Mouse (Mus musculus): ENCODE measurements at regions not wholly inside any gene's neighbourhood (a gene's known extent, or its start where the extent isn't known, plus 50 kb on each side); places are given as distances from the start of the nearest gene placed in this dataset.
"Not testable (repeated sequence)": the region's sequence is repeated elsewhere in the genome, so short reads cannot be mapped to it uniquely, and the experiment has no call there.

DNA sequence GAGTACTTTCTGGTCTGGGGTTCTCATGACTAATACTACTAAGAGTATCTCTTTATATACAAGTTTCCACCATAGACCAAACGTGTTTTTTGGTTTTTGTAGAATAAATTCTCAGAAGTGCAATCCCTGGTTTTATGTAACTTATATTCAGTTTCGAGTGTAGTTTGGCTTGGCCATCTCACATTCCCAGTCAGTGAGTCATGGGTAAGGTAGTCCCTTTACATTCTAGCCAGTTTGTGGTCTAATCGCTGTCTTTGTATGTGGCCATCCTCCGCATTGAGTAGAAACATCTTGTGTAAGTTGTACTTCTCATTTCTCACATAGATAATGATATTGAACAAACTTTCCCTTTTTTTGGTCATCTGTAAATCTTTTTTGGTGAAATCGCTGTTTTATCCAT is 88.3 kb downstream of the Anxa5 start:
- no peaks in the 10 kb centered on the region for H3K36me3 ChIP-seq
- WGBS, result 90% methylated on average over 5 of the region's 5 CpGs
- DNase-seq (ENCODE audit: low spot score), result no peak
- H3K4me3 ChIP-seq, result no peak overlapping the region
- H3K9me3 ChIP-seq, result no peaks in the 10 kb centered on the region
- no peak overlapping the region for H3K27ac ChIP-seq
- no peaks in the 10 kb centered on the region for H3K27me3 ChIP-seq (ENCODE audit: insufficient read depth, poor library complexity, severe bottlenecking)
- H3K4me1 ChIP-seq (replicated peaks), result no peaks in the 10 kb centered on the region

DNA sequence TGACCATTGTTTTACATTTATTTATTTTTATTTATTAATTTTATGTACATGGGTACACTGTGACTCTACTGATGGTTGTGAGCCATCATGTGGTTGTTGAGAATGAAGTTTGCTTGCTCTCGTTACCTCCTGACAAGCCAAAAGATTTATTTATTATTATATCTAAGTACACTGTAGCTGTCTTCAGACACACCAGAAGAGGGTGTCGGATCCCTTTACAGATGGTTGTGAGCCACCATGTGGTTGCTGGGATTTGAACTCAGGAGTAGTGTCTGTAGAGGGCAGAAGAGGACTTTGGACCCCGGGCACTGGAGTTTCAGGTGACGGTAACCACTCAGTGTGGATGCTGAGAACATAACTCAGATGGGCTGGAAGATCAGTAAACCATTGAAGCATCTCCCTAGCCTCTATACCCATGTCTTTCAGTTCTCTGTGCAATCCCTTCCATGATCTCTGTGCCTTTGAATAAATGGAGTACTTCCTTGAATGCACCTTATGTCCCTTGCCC is 92.2 kb downstream of the Anxa5 start:
- no peaks in the 10 kb centered on the region for H3K27me3 ChIP-seq (ENCODE audit: insufficient read depth, poor library complexity, severe bottlenecking)
- no peaks in the 10 kb centered on the region for H3K36me3 ChIP-seq
- no peak overlapping the region for H3K4me3 ChIP-seq
- no peak overlapping the region for H3K27ac ChIP-seq
- no peak for DNase-seq (ENCODE audit: low spot score)
- H3K4me1 ChIP-seq (replicated peaks), result no peaks in the 10 kb centered on the region
- H3K9me3 ChIP-seq, result no peaks in the 10 kb centered on the region
- 91% methylated on average over 4 of the region's 4 CpGs for WGBS

DNA sequence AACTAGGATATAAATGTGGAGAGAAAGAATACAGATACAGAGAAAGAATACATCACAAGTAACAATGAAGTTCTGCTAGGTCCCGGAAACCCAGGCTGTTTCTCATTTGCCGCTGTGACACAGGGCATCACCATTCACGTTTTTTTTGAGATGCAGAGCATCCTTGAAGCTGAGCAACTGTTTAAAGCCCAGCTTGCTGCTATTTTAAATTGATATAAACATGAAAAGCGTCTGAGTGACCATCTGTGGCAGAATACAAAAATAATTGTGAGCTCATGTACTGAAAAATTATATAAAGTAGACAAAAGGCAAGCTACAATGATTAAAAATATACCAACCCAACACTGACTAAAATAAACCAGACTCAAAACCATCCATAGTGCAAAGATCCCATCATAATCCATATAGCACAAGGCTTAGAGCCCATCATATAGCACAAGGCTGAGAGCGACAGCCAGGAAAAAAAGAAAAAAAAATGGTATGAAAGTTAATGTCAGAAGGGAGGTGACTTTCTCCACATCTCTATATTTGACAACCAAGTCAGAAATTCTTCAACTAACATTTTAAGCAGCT is 94.0 kb downstream of the Anxa5 start:
- H3K27ac ChIP-seq, result no peak overlapping the region
- H3K27me3 ChIP-seq (ENCODE audit: insufficient read depth, poor library complexity, severe bottlenecking), result no peaks in the 10 kb centered on the region
- WGBS, result 83% methylated on average over 5 of the region's 5 CpGs
- H3K4me3 ChIP-seq, result no peak overlapping the region
- no peak for DNase-seq (ENCODE audit: low spot score)
- no peaks in the 10 kb centered on the region for H3K9me3 ChIP-seq
- H3K4me1 ChIP-seq (replicated peaks), result no peaks in the 10 kb centered on the region
- no peaks in the 10 kb centered on the region for H3K36me3 ChIP-seq

DNA sequence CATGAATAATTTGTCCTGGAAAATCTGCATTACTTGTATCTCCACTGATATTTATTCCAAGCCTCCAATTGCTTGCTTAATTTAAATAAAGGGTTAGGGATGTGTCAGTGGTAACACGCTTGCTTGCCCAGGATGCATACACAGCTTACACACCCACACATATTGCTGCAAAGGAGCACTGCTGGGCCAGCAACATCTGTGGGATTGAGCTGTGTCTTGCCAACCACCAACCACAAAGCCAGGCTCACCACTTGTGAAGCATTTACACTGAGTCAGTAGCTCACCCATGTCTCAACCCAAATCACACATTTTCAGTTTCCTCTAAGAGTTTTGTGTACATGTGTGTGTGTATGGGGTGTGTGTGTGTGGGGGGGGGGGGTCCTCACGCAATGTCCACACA is 100.0 kb downstream of the Anxa5 start:
- no peaks in the 10 kb centered on the region for H3K9me3 ChIP-seq
- no peaks in the 10 kb centered on the region for H3K4me1 ChIP-seq (replicated peaks)
- no peak for DNase-seq (ENCODE audit: low spot score)
- no peaks in the 10 kb centered on the region for H3K27me3 ChIP-seq (ENCODE audit: insufficient read depth, poor library complexity, severe bottlenecking)
- H3K36me3 ChIP-seq, result no peaks in the 10 kb centered on the region
- H3K4me3 ChIP-seq, result no peak overlapping the region
- H3K27ac ChIP-seq, result no peak overlapping the region
- 82% methylated on average over 2 of the region's 2 CpGs for WGBS

DNA sequence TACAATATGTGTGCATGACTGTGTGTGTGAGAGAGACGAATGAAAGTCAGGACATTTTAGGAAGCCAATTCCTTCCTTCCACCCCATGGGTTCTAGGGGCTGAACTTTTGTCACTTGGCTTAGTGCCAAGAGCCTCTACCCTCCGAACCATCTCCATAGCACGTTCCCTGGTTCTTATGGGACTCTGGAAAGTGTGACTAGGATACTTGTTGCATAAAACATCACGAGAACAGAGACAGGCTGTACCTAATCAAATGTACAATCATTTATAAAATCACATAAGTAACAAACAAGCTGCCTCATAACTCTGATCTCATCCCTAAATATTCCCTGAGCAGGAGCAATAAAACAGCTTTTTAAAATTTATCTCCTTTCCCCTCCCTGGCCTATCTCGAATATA is 100.8 kb downstream of the Anxa5 start:
- Histone ChIP-seq H3K9me3 (no peaks in the 10 kb centered on the region), H3K27ac (no peak overlapping the region), H3K4me1 (replicated peaks) (no peaks in the 10 kb centered on the region), H3K36me3 (no peaks in the 10 kb centered on the region), H3K27me3 (ENCODE audit: insufficient read depth, poor library complexity, severe bottlenecking) (no peaks in the 10 kb centered on the region), H3K4me3 (no peak overlapping the region)
- DNase-seq (ENCODE audit: low spot score), result no peak
- 77% methylated on average over 5 of the region's 5 CpGs for WGBS

DNA sequence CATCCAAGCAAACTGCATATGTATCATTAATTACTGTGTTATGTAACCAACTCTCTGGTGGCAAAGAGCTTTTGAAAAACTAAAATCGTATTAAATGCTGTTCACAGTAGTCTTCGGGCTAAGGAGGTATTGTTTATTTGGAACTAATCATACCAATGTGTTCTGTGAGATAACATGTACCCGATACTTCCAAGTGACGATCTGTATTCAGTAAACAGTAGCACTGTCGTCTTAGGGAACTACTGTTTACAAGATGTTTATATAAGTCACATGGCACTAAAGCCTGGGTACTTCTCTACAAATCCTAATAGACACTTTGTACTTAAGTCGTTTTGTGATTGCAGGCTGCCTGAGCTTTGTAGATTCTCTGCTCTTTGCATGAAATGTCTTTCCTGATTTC is 114.8 kb downstream of the Anxa5 start:
- Histone ChIP-seq H3K4me1 (replicated peaks) (no peaks in the 10 kb centered on the region), H3K27me3 (ENCODE audit: insufficient read depth, poor library complexity, severe bottlenecking) (no peaks in the 10 kb centered on the region), H3K27ac (no peak overlapping the region), H3K4me3 (no peak overlapping the region), H3K36me3 (no peaks in the 10 kb centered on the region), H3K9me3 (no peaks in the 10 kb centered on the region)
- DNase-seq (ENCODE audit: low spot score), result no peak
- WGBS, result 82% methylated on average over 6 of the region's 6 CpGs

DNA sequence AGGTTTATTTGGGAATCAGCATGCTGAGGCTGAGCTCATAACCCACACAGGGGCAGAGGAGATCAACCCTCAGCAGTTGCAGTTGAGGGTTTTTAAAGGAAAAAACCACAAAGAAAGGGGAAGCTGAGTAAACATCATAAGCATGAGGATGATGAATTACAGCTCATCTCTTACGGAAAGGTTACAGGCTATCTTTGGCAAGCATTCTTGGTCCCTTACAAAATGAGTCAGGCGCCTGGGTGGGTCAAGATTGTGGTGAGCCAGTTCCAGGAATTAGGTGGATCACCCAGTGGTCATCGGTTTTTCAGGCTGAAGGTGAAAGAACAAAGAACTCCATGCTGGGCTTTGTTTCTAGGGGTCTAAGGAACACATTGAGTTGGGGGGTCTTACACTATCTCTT is 121.5 kb downstream of the Anxa5 start:
- WGBS, result 87% methylated on average over 3 of the region's 3 CpGs
- not testable (repeated sequence) for H3K4me1 ChIP-seq (replicated peaks); H3K9me3 ChIP-seq; H3K4me3 ChIP-seq; H3K27me3 ChIP-seq (ENCODE audit: insufficient read depth, poor library complexity, severe bottlenecking); H3K27ac ChIP-seq; DNase-seq (ENCODE audit: low spot score); H3K36me3 ChIP-seq

DNA sequence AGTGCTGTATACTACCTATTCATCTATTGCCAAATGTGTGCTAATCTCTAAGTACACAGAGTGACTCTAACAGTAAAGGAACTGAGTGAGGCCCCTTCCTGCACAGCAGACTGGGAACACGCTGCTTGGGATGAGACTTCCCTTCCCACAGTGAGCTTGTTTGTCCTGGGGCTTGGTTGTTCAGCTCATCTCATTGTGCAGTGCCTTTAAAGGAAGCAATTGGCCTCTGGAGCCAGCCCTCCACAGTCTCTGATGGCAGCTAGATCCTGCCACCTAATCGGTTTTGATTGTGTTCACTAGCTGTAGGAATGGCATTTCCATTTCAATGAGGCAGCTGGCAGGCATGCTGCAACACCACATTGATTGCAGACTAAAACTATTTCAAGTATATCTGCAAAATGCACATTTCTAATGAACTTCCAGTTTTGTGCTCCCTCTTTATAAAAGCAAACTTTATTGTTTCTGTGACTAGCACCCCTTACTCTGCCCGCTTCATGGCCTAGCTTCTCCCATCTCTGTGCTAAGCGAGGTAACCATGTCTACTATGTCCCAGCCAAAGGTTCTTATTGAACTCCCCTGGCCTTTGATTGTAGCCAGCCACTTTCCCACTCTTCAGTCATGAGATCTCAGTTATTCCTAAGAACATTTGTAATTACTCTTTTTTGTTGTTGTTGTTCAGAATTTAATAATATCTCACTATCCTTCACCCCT is 123.5 kb downstream of the Anxa5 start:
- Histone ChIP-seq H3K27ac (peak overlapping the region; percentile 71), H3K27me3 (ENCODE audit: insufficient read depth, poor library complexity, severe bottlenecking) (no peaks in the 10 kb centered on the region), H3K4me3 (no peak overlapping the region), H3K4me1 (replicated peaks) (peaks cover 10% of the 10 kb centered on the region), H3K36me3 (no peaks in the 10 kb centered on the region), H3K9me3 (peaks cover 6% of the 10 kb centered on the region; the same call in 1 of the 2 replicates)
- WGBS, result 40% methylated on average over 4 of the region's 4 CpGs
- DNase-seq (ENCODE audit: low spot score), result peak; percentile 28

DNA sequence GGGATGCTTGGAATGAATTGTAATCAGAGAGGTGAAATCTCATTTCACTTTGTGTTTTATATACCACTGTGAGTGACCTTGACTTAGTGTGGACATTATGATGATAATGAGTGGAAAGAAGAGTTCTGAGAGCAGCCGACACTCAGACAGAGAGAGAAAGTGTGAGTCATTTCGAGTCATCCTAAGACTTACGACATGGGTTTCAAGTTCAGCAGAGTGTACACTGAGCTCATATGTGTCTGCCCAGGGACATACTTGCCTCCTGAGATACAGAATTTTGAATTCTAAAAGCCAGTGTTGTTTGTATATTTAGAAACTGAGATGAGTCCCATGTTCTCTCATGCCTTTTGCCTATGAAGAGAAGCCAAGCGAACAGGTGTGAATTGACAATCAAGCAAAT is 126.6 kb downstream of the Anxa5 start:
- no peaks in the 10 kb centered on the region for H3K36me3 ChIP-seq
- H3K9me3 ChIP-seq, result peaks cover 1% of the 10 kb centered on the region; the same call in 1 of the 2 replicates
- no peaks in the 10 kb centered on the region for H3K27me3 ChIP-seq (ENCODE audit: insufficient read depth, poor library complexity, severe bottlenecking)
- H3K4me1 ChIP-seq (replicated peaks), result peaks cover 10% of the 10 kb centered on the region
- 92% methylated on average over 4 of the region's 4 CpGs for WGBS
- H3K4me3 ChIP-seq, result no peak overlapping the region
- no peak for DNase-seq (ENCODE audit: low spot score)
- H3K27ac ChIP-seq, result no peak overlapping the region

DNA sequence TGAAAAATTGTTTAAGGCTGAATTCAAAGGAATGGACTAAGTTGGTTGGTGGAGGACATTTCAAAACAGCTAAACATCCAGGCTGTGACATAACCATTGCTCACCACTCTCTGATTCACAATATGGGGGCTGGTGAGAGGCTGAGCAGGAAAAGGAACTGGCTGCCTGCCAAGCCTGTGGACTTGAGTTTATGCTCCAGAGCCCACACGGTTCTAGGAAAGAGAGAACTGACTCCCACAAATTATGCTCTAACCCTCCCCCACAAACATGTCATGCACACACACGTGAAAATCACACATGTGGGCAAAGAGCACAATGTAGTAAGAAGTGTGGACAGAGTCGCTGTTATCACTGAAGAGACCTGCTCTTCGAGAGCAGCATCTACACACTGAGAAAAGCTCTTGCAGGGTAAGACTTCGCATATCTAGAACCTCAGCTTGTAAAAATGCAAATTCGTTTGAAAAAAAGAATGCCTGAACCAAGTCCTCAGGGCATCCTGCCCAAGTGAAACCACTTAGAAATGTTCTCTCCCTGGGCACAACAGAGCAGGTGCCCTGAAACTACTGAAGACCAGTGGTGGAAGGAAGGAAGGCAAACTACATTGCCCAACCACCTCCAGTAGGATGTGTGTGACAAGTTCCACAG is 118.9 kb upstream of the Qrfpr start:
- WGBS, result 88% methylated on average over 6 of the region's 6 CpGs
- Histone ChIP-seq H3K36me3 (no peaks in the 10 kb centered on the region), H3K9me3 (no peaks in the 10 kb centered on the region), H3K27me3 (ENCODE audit: insufficient read depth, poor library complexity, severe bottlenecking) (no peaks in the 10 kb centered on the region), H3K4me3 (no peak overlapping the region), H3K27ac (no peak overlapping the region), H3K4me1 (replicated peaks) (no peaks in the 10 kb centered on the region)
- DNase-seq (ENCODE audit: low spot score), result no peak

DNA sequence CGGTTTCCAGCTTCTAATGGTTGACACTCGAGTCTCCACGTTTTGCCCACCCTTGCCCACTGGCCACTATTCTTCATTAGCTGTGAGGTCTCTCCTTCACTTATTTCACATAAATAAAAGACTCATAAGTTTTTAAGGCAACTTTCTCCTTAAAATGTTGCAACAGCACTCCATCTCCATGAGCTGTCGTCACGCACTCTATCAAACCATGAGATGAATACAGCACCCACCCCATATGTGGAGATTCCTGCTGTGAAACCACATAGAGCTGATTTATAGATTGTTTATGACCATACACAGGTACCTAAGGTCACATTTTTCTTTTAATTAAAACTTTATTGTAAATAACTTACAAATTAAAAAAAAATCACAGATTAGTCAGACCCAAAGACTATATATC is 117.5 kb upstream of the Qrfpr start:
- no peak for DNase-seq (ENCODE audit: low spot score)
- no peaks in the 10 kb centered on the region for H3K4me1 ChIP-seq (replicated peaks)
- H3K27ac ChIP-seq, result no peak overlapping the region
- no peaks in the 10 kb centered on the region for H3K9me3 ChIP-seq
- no peak overlapping the region for H3K4me3 ChIP-seq
- no peaks in the 10 kb centered on the region for H3K36me3 ChIP-seq
- WGBS, result 94% methylated on average over 5 of the region's 5 CpGs
- H3K27me3 ChIP-seq (ENCODE audit: insufficient read depth, poor library complexity, severe bottlenecking), result no peaks in the 10 kb centered on the region

DNA sequence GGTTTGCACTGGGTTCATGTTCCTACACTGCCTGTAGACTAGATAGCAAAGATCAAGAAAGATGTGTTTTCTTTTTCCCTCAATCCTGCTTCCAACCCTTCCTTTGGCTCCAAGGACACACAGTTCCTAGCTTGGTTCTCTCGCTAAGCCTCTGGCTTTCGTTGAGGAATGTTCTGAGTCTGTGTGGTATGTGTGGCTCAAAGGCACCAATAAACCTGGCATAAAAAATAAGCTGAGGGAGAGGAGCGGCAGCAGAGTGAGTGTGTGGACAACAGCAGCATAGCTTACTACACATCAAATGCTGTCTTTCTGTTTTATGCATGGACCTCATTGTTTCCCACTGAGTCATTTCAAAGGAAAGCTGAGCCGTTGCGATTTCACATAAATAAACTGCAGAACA is 112.2 kb upstream of the Qrfpr start:
- WGBS, result 85% methylated on average over 5 of the region's 5 CpGs
- H3K36me3 ChIP-seq, result no peaks in the 10 kb centered on the region
- H3K27me3 ChIP-seq (ENCODE audit: insufficient read depth, poor library complexity, severe bottlenecking), result no peaks in the 10 kb centered on the region
- no peak overlapping the region for H3K27ac ChIP-seq
- no peaks in the 10 kb centered on the region for H3K9me3 ChIP-seq
- no peaks in the 10 kb centered on the region for H3K4me1 ChIP-seq (replicated peaks)
- DNase-seq (ENCODE audit: low spot score), result no peak
- H3K4me3 ChIP-seq, result no peak overlapping the region

DNA sequence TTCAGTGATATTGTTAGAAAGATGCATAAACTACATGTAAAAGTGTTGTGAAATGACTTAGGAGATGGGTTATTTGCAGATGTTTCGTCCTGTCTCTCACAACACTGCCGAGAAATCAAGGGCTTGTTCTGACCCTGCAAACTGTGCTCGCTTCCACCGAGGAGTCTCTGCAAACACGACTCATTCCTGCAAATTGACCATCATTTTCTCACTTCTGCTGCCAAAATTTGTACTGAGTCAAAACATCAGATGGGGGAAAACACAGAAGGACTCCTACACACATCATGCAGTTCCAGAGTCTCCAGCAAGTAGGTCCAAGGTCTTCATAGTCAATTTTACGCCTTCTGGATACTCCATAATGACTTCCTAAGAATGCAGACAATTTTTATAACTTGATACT is 109.9 kb upstream of the Qrfpr start:
- DNase-seq (ENCODE audit: low spot score), result no peak
- H3K4me1 ChIP-seq (replicated peaks), result no peaks in the 10 kb centered on the region
- H3K4me3 ChIP-seq, result no peak overlapping the region
- H3K36me3 ChIP-seq, result no peaks in the 10 kb centered on the region
- no peaks in the 10 kb centered on the region for H3K27me3 ChIP-seq (ENCODE audit: insufficient read depth, poor library complexity, severe bottlenecking)
- H3K9me3 ChIP-seq, result no peaks in the 10 kb centered on the region
- H3K27ac ChIP-seq, result no peak overlapping the region
- 92% methylated on average over 6 of the region's 6 CpGs for WGBS

Data from hindbrain, embryonic 10.5 days (tissue).